Mouse (Mus musculus): ENCODE measurements around the gene Pipox.

DNA sequence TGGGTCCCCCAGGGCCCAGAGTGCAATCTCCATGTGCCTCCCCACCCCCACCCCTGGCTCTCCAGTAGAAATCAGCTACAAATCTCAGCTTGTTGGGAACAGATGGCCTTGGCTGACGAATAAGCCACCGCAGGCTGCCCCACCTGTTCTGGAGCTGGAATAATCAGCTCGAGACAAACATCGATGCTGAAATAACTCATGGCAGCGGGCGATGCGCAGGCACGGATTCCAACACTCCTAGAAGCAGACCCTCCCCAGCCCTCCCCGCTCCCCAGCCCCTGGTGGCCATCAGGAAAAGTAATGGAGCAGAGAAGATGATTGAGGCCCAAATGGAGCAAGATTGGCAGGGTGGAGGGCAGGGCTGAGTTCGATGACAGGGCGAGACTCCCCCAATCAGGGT, 21.7 kb downstream of the Pipox start:
- no peak for TF ChIP-seq CTCF (IDR thresholded peaks at IDR 0.05; ENCODE audit: low read depth, low read length)
- no peak for TF ChIP-seq POLR2A (IDR thresholded peaks at IDR 0.05; ENCODE audit: extremely low read depth, insufficient read depth, low read length)

All from liver, adult 2 months (tissue).